Mouse (Mus musculus) cortical plate, adult 2 months (tissue): ENCODE measurements around the gene Mal.
A peak's percentile ranks its signal among the peaks of the same experiment; 100 is the strongest.

Experiments
- CTCF ChIP-seq: fragments of 200-500 bp; IDR thresholded peaks from 2 replicates; pipeline ENCODE4 v1.5.1; 2011; ENCODE audit warnings: mild to moderate bottlenecking, control low read depth, low read length; ENCODE audit not compliant: insufficient read depth; ENCODE audit errors: extremely low read depth
- POLR2A ChIP-seq: fragments of 200-500 bp; IDR thresholded peaks from 2 replicates; pipeline ENCODE4 v1.6.1; 2011; ENCODE audit warnings: mild to moderate bottlenecking, low read length, control low read depth; ENCODE audit not compliant: insufficient read depth; ENCODE audit errors: extremely low read depth

DNA sequence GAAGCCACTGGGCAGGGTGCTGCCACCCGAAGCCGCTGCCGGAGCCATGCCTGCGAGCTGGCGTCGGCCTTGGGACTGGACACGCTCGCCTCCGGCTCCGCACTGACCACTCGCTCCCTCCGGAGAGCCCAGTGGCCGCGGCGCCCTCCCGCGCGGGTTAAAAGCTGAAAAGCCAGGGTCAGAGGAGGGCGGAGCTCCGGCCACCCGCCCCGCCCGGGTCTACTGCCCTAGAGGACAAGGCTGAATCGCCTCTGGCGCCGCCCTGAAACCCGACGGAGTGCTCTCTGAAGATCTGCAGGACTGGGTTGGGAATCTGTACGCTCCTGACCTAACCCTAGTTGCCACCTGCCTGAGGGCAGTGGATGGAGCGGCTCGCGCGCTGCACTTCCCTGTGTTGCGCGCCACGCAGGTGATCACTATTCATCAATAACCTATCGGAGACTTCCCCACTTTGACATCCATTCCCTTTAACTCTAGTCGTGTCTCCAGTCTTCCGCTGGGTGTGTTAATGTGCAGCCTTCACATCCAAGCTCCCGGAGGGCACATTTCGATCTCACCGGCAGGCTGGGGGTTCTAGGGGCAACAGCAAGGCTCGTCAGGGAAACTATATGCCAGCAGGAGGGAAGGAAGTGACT, at the start of gene Mal:
- TF ChIP-seq POLR2A, result 0 out of 2 replicates have a peak, but pooled peaks have one; percentile 30
- TF ChIP-seq CTCF, result no peak
